Mouse (Mus musculus): ENCODE results near the gene Dusp27. TPM values are rescaled to one million over a fixed set of nuclear protein-coding genes. Genes with fewer than 3 reads are reported as not detected.
"Not testable (repeated sequence)": the region's sequence is repeated elsewhere in the genome, so short reads cannot be mapped to it uniquely, and the experiment has no call there.

Gene Dusp27
- total RNA-seq, 2 experiments from 2014 or later: 0.08 to 0.15 TPM

- DNase-seq (ENCODE audit: low spot score in 2 of 2): no peak
Measured at GRCm38 (mm10) chr1:166146626-166147025, 18.9 kb upstream of the Dusp27 start.

GRCm38 (mm10) chr1:166142369-166142768 is 14.6 kb upstream of the Dusp27 start:
- DNase-seq (ENCODE audit: low spot score in 2 of 2): no peak

- not testable (repeated sequence) for DNase-seq (ENCODE audit: low spot score in 2 of 2)
Measured at GRCm38 (mm10) chr1:166141868-166142267, 14.1 kb upstream of the Dusp27 start.

GRCm38 (mm10) chr1:166139620-166140184 is 12.0 kb upstream of the Dusp27 start:
- DNase-seq (ENCODE audit: low spot score in 2 of 2): no peak

GRCm38 (mm10) chr1:166139113-166139512 is 11.4 kb upstream of the Dusp27 start:
- DNase-seq (ENCODE audit: low spot score in 2 of 2): no peak

- DNase-seq (ENCODE audit: low spot score in 2 of 2): no peak
Measured at GRCm38 (mm10) chr1:166138136-166138535, 10.4 kb upstream of the Dusp27 start.

- no peak for DNase-seq (ENCODE audit: low spot score in 2 of 2)
Measured at GRCm38 (mm10) chr1:166137244-166137938, 9.7 kb upstream of the Dusp27 start.

GRCm38 (mm10) chr1:166135091-166135740 is 7.5 kb upstream of the Dusp27 start:
- DNase-seq (ENCODE audit: low spot score in 2 of 2): no peak

- no peak for DNase-seq (ENCODE audit: low spot score in 2 of 2)
Measured at GRCm38 (mm10) chr1:166132367-166132766, 4.6 kb upstream of the Dusp27 start.

- no peak for DNase-seq (ENCODE audit: low spot score in 2 of 2)
Measured at GRCm38 (mm10) chr1:166130224-166130860, 2.6 kb upstream of the Dusp27 start, which contains the start of gene Gpa33. Gene Gpa33 (plus strand): TSS chr1:166130238.

- no peak for DNase-seq (ENCODE audit: low spot score in 2 of 2)
Measured at GRCm38 (mm10) chr1:166128551-166128950, 829 bp upstream of the Dusp27 start.

GRCm38 (mm10) chr1:166126795-166127194 is 927 bp downstream of the Dusp27 start:
- no peak for DNase-seq (ENCODE audit: low spot score in 2 of 2)

- DNase-seq (ENCODE audit: low spot score in 2 of 2): no peak
Measured at GRCm38 (mm10) chr1:166126290-166126689, 1.4 kb downstream of the Dusp27 start.

- DNase-seq (ENCODE audit: low spot score in 2 of 2): no peak
Measured at GRCm38 (mm10) chr1:166124932-166125593, 2.7 kb downstream of the Dusp27 start.

GRCm38 (mm10) chr1:166123751-166124150 is 4.0 kb downstream of the Dusp27 start:
- DNase-seq (ENCODE audit: low spot score in 2 of 2): no peak

- no peak for DNase-seq (ENCODE audit: low spot score in 2 of 2)
Measured at GRCm38 (mm10) chr1:166123045-166123444, 4.7 kb downstream of the Dusp27 start.

GRCm38 (mm10) chr1:166122114-166122513 is 5.6 kb downstream of the Dusp27 start:
- DNase-seq (ENCODE audit: low spot score in 2 of 2): no peak

GRCm38 (mm10) chr1:166117866-166118639 is 9.7 kb downstream of the Dusp27 start:
- no peak for DNase-seq (ENCODE audit: low spot score in 2 of 2)

GRCm38 (mm10) chr1:166115719-166116118 is 12.0 kb downstream of the Dusp27 start:
- DNase-seq (ENCODE audit: low spot score in 2 of 2): no peak

GRCm38 (mm10) chr1:166114986-166115385 is 12.7 kb downstream of the Dusp27 start:
- no peak for DNase-seq (ENCODE audit: low spot score in 2 of 2)

GRCm38 (mm10) chr1:166105464-166105863 is 22.3 kb downstream of the Dusp27 start:
- no peak for DNase-seq (ENCODE audit: low spot score in 2 of 2)

All from layer of hippocampus, adult 18-20 months (tissue).